Mouse (Mus musculus): Measurements from ENCODE around the gene St6galnac5. TPM values are rescaled to one million over a fixed set of nuclear protein-coding genes. Genes with fewer than 3 reads are reported as not detected.

St6galnac5 gene
- polyA plus RNA-seq, 1 experiment = 0.28 TPM

- Histone ChIP-seq H3K27me3 (ENCODE audit: control insufficient read depth, insufficient read depth, low read length) (no peaks in the 10 kb centered on the region), H3K4me3 (ENCODE audit: low read depth, low read length) (no peak overlapping the region), H3K27ac (ENCODE audit: insufficient read depth, low read depth, low read length) (no peak overlapping the region), H3K36me3 (ENCODE audit: control insufficient read depth, insufficient read depth, low read length) (no peaks in the 10 kb centered on the region), H3K4me1 (ENCODE audit: control insufficient read depth, insufficient read depth, insufficient read length, low read length) (no peaks in the 10 kb centered on the region)
- TF ChIP-seq POLR2A (IDR thresholded peaks at IDR 0.05; ENCODE audit: low read depth, low read length) = no peak
- TF ChIP-seq CTCF (IDR thresholded peaks at IDR 0.05; ENCODE audit: extremely low read depth, insufficient read length, insufficient replicate concordance, low read depth, low read length) = no peak
- WGBS = 85% methylated on average over 9 of the region's 9 CpGs
Observed at GRCm38 (mm10) chr3:152831974-152832373, 150.1 kb downstream of the St6galnac5 start.

- TF ChIP-seq POLR2A (IDR thresholded peaks at IDR 0.05; ENCODE audit: low read depth, low read length) = no peak
- TF ChIP-seq CTCF (IDR thresholded peaks at IDR 0.05; ENCODE audit: extremely low read depth, insufficient read length, insufficient replicate concordance, low read depth, low read length) = no peak
- Histone ChIP-seq H3K27ac (ENCODE audit: insufficient read depth, low read depth, low read length) (no peak overlapping the region), H3K27me3 (ENCODE audit: control insufficient read depth, insufficient read depth, low read length) (no peaks in the 10 kb centered on the region), H3K36me3 (ENCODE audit: control insufficient read depth, insufficient read depth, low read length) (no peaks in the 10 kb centered on the region), H3K4me3 (ENCODE audit: low read depth, low read length) (no peak overlapping the region), H3K4me1 (ENCODE audit: control insufficient read depth, insufficient read depth, insufficient read length, low read length) (no peaks in the 10 kb centered on the region)
- 74% methylated on average over 3 of the region's 3 CpGs for WGBS
Observed at GRCm38 (mm10) chr3:152831377-152831776, 150.7 kb downstream of the St6galnac5 start.

- TF ChIP-seq POLR2A (IDR thresholded peaks at IDR 0.05; ENCODE audit: low read depth, low read length) = no peak
- no peak for TF ChIP-seq CTCF (IDR thresholded peaks at IDR 0.05; ENCODE audit: extremely low read depth, insufficient read length, insufficient replicate concordance, low read depth, low read length)
- Histone ChIP-seq H3K4me3 (ENCODE audit: low read depth, low read length) (no peak overlapping the region), H3K27ac (ENCODE audit: insufficient read depth, low read depth, low read length) (no peak overlapping the region), H3K4me1 (ENCODE audit: control insufficient read depth, insufficient read depth, insufficient read length, low read length) (no peaks in the 10 kb centered on the region), H3K36me3 (ENCODE audit: control insufficient read depth, insufficient read depth, low read length) (no peaks in the 10 kb centered on the region), H3K27me3 (ENCODE audit: control insufficient read depth, insufficient read depth, low read length) (no peaks in the 10 kb centered on the region)
- WGBS = 41% methylated on average over 14 of the region's 14 CpGs
Observed at GRCm38 (mm10) chr3:152821202-152821601, 160.8 kb downstream of the St6galnac5 start.

- no peaks in the 10 kb centered on the region for H3K27me3 ChIP-seq (ENCODE audit: control insufficient read depth, insufficient read depth, low read length)
- H3K27ac ChIP-seq (ENCODE audit: insufficient read depth, low read depth, low read length) = no peak overlapping the region
- H3K36me3 ChIP-seq (ENCODE audit: control insufficient read depth, insufficient read depth, low read length) = no peaks in the 10 kb centered on the region
- no peak for TF ChIP-seq CTCF (IDR thresholded peaks at IDR 0.05; ENCODE audit: extremely low read depth, insufficient read length, insufficient replicate concordance, low read depth, low read length)
- TF ChIP-seq POLR2A (IDR thresholded peaks at IDR 0.05; ENCODE audit: low read depth, low read length) = no peak
- 65% methylated on average over 3 of the region's 3 CpGs for WGBS
- no peaks in the 10 kb centered on the region for H3K4me1 ChIP-seq (ENCODE audit: control insufficient read depth, insufficient read depth, insufficient read length, low read length)
- no peak overlapping the region for H3K4me3 ChIP-seq (ENCODE audit: low read depth, low read length)
Observed at GRCm38 (mm10) chr3:152820406-152820805, 161.6 kb downstream of the St6galnac5 start.

GRCm38 (mm10) chr3:152815110-152815509, 166.9 kb downstream of the St6galnac5 start:
- H3K36me3 ChIP-seq (ENCODE audit: control insufficient read depth, insufficient read depth, low read length) = no peaks in the 10 kb centered on the region
- TF ChIP-seq CTCF (IDR thresholded peaks at IDR 0.05; ENCODE audit: extremely low read depth, insufficient read length, insufficient replicate concordance, low read depth, low read length) = no peak
- no peak for TF ChIP-seq POLR2A (IDR thresholded peaks at IDR 0.05; ENCODE audit: low read depth, low read length)

GRCm38 (mm10) chr3:152813905-152814304, 168.1 kb downstream of the St6galnac5 start:
- no peaks in the 10 kb centered on the region for H3K36me3 ChIP-seq (ENCODE audit: control insufficient read depth, insufficient read depth, low read length)
- no peaks in the 10 kb centered on the region for H3K4me1 ChIP-seq (ENCODE audit: control insufficient read depth, insufficient read depth, insufficient read length, low read length)
- no peak for TF ChIP-seq POLR2A (IDR thresholded peaks at IDR 0.05; ENCODE audit: low read depth, low read length)
- TF ChIP-seq CTCF (IDR thresholded peaks at IDR 0.05; ENCODE audit: extremely low read depth, insufficient read length, insufficient replicate concordance, low read depth, low read length) = no peak
- no peak overlapping the region for H3K27ac ChIP-seq (ENCODE audit: insufficient read depth, low read depth, low read length)
- H3K4me3 ChIP-seq (ENCODE audit: low read depth, low read length) = no peak overlapping the region
- 59% methylated on average over 4 of the region's 4 CpGs for WGBS
- H3K27me3 ChIP-seq (ENCODE audit: control insufficient read depth, insufficient read depth, low read length) = no peaks in the 10 kb centered on the region

More at GRCm38 (mm10) chr3:152815110-152815509, 166.9 kb downstream of the St6galnac5 start:
- no peaks in the 10 kb centered on the region for H3K4me1 ChIP-seq (ENCODE audit: control insufficient read depth, insufficient read depth, insufficient read length, low read length)
- WGBS = 72% methylated on average over 5 of the region's 5 CpGs
- H3K27me3 ChIP-seq (ENCODE audit: control insufficient read depth, insufficient read depth, low read length) = no peaks in the 10 kb centered on the region
- H3K4me3 ChIP-seq (ENCODE audit: low read depth, low read length) = no peak overlapping the region
- H3K27ac ChIP-seq (ENCODE audit: insufficient read depth, low read depth, low read length) = no peak overlapping the region

GRCm38 (mm10) chr3:152799738-152800431, 182.2 kb downstream of the St6galnac5 start:
- Histone ChIP-seq H3K4me3 (ENCODE audit: low read depth, low read length) (no peak overlapping the region), H3K27me3 (ENCODE audit: control insufficient read depth, insufficient read depth, low read length) (no peaks in the 10 kb centered on the region), H3K36me3 (ENCODE audit: control insufficient read depth, insufficient read depth, low read length) (no peaks in the 10 kb centered on the region), H3K27ac (ENCODE audit: insufficient read depth, low read depth, low read length) (no peak overlapping the region), H3K4me1 (ENCODE audit: control insufficient read depth, insufficient read depth, insufficient read length, low read length) (no peaks in the 10 kb centered on the region)
- 70% methylated on average over 9 of the region's 9 CpGs for WGBS
- TF ChIP-seq CTCF (IDR thresholded peaks at IDR 0.05; ENCODE audit: extremely low read depth, insufficient read length, insufficient replicate concordance, low read depth, low read length) (peak; percentile 37; the same call in 1 of the 2 replicates), POLR2A (IDR thresholded peaks at IDR 0.05; ENCODE audit: low read depth, low read length) (no peak)

All from small intestine, adult 2 months (tissue).